Mouse (Mus musculus): ENCODE data around the gene Cux2.

Gene Cux2

GRCm38 (mm10) chr5:121962359-121962758, 87.5 kb downstream of the Cux2 start:
- no peak for DNase-seq

DNA sequence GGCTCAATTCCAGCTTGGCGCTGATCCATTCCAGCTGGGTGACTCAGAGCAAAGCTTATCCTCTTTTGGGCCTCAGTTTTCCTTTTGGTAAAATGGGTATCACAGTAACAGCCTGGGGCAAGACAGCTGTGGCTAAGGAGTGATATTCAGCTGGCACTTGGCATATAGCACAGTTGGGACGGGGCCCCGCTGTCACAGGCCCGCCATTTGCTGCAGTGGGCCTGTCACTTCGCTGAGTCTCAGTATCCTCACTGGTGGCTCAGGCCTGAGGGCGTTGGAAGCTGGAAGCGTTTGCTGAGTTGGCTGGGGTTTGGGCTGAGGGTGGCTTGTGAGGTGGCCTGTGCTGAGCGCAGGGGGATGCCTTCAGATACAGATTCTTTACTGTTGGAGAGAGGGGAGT, 88.6 kb downstream of the Cux2 start:
- no peak for DNase-seq

DNA sequence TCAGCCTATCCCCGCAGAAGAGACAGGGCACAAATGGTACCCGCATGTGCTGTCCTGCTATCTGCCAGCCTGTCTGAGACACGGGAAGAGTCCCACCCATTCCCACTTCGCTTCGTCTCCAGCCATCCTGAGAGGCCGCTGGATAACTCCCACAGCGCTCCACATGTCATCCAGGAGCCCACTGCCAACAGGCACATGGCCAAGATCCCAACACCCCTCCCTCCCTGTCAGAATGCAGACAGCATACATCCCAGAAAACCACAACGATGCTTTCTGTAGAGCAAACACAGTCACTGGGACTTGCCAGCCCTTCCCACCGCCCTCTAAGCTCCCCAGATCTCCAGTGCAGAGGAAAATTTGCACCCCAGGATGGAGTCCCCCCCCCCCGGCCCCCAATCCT, 90.2 kb downstream of the Cux2 start:
- no peak for DNase-seq

- no peak for DNase-seq
Observed at GRCm38 (mm10) chr5:121958551-121958950, 91.4 kb downstream of the Cux2 start.

GRCm38 (mm10) chr5:121955806-121956205, 94.1 kb downstream of the Cux2 start:
- DNase-seq, result no peak

GRCm38 (mm10) chr5:121950175-121950574, 99.7 kb downstream of the Cux2 start:
- no peak for DNase-seq

GRCm38 (mm10) chr5:121949050-121949443, 100.9 kb downstream of the Cux2 start:
- DNase-seq, result no peak

- DNase-seq, result peak; percentile 44 to 59
Observed at GRCm38 (mm10) chr5:121948302-121949049, 101.4 kb downstream of the Cux2 start.

DNA sequence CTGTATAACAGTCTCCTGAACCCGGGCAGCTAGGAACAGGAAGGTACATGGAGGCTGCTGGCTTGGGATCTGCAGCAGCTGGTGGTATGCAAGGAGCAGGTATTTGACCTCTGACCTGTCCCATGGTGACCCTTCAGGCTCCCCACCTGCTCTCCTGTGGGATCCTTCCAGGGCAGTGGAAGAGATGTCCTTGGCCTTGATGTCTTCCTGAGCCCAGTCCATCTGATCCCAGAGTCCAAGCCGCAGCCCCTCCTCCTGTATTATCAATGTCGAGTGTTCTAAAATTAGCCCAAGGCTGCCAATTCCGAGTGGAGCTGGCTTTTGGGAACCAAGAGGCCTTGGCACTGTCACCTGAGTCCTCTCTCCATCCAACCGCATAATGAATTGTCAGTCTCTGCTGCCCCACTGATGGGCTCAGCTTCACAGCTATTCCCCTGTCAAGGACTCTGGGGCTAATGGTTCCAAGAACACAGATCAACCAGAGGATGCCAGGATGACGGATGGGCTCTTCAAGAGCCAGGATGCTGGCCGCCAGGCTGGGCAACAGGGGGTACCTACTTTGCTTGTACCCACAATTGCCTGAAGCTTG, 103.2 kb downstream of the Cux2 start:
- DNase-seq, result no peak

DNA sequence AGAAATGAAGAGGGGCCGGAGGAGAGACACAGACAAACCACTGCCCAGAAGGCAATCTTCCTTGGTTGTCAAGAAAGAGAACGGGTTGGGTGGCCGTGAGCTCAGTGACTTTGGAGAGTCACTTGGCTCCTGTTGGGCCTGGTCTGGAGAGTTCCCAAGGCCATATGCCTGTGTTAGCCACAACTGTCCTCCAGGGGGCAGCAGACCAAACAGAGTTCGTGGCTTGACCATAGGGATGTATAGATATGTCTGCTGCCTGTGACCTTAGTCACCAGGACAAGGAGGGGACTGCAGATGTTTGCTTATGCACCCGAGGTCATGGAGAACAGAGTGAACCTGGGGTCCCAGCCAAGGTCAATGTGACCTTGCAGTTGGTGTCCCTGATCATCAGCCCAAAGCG, 104.1 kb downstream of the Cux2 start:
- peak; percentile 64 to 71 for DNase-seq

GRCm38 (mm10) chr5:121944021-121944790, 105.7 kb downstream of the Cux2 start:
- peak; percentile 81 to 83 for DNase-seq

- no peak for DNase-seq
Observed at GRCm38 (mm10) chr5:121943472-121943871, 106.4 kb downstream of the Cux2 start.

- no peak for DNase-seq
Observed at GRCm38 (mm10) chr5:121938065-121938849, 111.6 kb downstream of the Cux2 start.

DNA sequence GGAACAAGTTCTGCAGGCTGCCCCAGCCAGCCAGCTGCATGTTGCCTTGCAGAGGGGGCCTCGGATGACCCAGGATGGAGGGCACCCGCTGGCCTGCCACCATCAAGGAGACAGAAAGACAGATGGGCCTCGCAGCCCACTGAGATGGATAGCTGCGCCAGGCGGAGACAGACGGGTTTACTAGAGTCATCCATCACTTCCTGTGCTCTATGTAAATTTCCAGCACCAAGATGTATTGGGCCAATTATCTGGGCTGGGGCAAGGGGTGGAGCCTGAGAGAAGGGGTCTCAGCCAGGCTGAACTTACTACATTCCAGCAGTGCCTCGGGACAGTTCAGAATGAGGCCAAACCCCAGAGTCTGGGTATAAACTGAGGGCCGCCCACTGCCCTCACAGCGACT, 119.6 kb downstream of the Cux2 start:
- DNase-seq, result no peak

DNA sequence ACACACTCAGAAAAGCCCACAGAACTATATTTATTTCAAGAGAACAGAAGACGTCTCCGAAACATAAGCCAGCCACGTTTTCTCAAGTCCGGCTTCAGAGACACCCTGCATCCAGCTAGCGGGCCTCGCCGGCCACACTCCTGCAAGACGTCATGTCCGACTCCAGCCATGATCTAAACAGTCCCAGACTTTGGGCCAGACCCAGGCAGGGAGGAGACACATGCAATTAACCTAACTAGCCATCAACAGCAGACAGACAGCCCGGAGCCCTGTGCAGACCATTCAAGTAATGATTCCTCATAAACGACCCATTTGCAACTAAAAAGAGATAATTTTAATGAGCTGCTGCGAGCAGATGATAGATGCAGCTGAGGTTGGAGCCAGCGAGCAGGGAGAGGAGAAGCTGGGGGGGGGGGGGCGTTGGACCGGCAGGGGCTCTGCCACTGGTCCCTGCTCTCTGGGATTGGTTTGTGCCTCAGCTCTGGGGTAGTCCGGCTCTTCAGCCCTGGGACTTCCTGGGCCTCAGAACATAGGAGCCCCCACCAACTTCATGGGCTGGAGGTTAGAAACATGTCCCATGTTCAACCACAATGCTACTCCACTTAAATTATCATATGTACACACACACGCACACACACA, 121.4 kb downstream of the Cux2 start:
- no peak for DNase-seq

GRCm38 (mm10) chr5:121926543-121926814, 123.4 kb downstream of the Cux2 start:
- no peak for DNase-seq

DNA sequence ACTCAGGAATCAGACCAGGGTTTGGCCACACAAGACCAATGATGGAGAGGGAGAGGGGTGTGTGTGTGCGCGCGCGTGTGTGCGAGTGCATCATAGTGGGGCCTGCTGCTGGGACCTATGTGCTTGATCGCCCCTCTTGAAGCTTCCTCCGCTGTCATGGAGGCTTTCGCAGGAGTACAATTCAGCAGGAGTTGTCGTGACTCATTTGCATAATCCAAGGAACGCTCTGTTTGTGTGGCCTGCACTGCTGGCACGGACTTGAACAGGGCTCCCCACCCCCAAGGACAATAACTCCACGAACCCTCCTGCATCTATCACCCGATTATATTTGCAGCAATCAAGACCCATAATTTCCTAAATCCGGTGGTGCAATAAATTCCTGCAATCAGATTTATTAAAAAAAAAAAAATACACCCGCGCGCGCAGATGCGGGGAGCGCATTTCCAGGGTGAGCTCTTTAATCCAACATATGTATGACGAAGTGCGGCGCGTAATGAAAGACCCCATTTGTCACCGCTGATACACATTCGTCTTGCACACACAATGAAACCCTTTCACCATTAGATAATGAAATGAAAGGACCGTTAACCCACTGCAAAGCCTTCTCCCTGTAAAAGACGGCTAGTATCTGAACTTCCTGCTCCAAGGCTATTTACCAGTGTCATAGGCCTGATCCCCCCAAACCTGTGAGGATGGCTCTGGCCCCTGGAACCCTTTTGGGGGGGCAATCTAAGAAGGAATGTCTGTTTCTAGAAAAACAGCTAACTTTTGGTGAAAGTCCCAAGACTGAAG, 124.0 kb downstream of the Cux2 start:
- no peak for DNase-seq

- no peak for DNase-seq
Observed at GRCm38 (mm10) chr5:121925291-121925690, 124.6 kb downstream of the Cux2 start.

DNA sequence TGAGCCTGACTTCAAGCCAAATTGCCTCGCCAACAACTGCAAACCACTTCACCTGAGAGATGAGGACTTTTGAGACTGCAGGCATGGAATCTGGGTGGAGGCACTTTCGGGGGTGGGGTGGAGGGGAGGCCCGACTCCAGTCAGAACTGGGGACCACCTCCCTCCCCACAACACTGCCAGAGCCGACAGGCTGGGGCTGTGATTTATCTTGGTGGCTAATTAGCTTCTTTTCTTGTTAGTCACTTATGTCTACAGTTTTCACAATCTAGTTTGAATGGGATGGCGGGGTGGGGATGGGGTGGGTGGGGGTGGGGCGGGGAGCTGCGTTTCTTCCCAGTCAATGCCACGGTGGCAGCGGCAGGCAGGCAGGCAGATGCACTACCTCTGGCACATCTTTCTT, 125.5 kb downstream of the Cux2 start:
- DNase-seq, result no peak

DNA sequence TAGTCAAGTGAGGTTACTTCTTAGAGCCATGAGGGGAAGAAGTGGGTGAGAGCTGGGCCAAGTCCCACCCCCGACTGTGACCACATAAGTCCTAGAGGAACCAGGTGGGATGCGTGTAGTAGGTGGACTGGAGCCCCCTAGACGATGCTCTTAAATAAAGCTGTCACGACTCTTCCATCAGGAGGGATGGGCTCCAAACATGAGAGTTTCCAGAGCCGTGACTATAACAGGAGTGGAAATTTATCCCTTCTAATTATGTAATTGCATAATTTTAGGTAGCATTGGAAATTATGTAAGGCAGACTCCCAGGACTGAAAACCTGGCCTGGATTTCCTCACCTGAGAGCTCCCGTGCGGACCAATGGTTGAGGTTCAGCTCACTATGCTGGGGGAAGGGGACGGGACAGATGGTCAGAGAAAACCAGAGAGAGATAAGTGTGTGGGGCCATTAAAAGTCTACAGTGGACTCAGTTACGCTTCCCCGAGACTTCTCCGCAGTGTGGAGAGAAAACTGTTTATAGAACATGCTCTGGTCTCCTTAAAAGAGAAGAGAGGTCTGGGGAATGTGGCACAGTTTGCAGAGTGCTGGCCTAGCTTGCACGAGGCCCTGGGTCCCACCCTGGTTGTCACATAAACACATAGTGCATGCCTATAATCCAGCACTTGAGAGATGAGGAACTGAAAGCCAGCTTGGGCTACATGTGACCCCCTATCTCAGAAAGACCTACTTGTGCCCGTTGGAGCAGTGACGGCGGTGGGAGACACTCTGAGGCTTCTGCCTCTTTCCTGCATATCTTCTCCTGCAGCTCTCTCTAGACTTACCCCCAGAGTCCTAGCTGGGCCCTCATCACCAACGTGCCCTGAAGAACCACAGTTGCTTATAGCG, 126.7 kb downstream of the Cux2 start:
- no peak for DNase-seq

DNA sequence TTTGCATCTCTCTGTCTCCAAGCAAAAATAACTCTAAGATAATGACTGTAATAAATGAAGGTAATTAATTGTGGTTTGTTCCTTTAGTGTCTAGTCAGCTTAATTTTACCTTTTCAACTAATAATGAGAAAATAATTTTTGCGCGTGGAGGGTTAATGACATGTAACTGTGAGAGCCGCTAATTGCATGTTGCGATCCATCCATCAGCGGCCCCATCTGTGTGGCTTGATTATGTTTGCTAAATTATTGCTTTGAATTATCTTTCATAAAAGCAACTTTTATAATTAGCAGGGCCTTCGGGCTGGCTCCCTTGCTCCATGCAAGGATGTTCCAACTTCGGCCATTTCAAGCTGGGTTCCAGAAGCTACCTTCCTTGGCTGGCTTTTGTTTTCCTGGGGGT, 130.7 kb downstream of the Cux2 start:
- DNase-seq, result no peak
